Mouse (Mus musculus): Measurements from ENCODE around the gene Chsy1.

Gene Chsy1

DNA sequence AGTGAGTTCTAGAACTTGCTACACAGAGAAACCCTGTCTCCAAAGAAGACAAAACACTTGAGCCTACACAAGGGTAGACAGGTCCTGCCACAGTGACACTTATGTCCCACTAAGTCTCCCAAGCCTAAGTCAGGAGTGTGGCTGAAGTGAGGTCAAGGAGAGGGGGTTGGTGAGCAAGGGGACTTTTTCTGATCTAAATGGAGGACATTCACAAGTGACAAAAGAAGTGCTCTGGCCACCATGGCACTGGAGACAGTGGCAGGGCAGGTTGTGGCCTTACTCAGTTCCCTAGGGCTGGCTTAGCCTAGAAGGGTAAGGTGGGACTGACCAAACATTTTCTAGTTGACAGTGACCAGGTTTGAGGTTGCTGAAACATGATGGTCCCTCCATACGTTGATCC, 106.6 kb downstream of the Chsy1 start:
- DNase-seq (ENCODE audit: low spot score), result no peak

DNA sequence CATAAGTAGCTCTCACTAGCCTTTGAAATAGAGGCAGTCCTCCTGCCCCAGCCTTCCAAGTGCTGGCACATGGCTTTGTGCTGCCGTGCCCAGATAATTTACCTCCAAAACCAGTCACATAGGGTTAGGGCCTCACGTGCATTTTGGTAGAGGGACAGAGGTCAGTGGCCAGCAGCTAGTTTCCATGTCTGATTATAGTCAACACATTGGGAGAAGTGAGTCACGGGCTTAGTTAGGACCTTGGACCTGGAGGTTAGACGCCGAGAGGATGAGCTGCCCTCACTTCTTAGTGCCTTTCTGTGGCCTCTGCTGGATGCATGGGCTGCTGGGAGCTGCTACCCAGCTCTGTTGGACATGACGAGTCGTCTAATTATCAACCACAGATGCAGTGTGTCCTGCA, 107.7 kb downstream of the Chsy1 start:
- DNase-seq (ENCODE audit: low spot score), result no peak

DNA sequence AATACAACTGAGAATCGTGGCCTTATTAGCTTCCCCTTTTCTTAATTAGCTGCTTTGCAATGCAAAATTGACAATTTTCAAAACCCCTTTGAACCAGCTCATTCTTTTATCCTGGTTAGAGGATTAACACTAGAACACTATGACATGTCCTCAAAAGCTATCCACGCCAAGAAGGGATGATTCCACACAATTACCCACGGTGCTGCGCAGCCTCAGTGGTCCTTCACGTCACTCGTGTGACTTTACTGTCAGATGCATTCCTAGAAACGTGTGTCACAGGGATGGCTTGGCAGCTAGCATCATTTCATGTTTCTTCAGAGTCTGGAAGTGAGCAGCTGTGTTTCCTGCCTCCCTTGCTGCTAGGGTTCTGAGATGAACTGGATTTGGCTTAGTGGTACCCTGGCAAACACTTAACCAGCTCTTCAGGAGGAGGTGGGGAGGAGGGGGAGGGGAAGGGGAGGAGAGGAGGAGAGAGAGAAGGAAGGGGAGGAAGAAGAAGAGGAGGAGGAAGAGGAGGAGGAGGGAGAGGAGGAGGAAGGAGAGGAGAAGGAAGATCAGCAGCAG, 108.3 kb downstream of the Chsy1 start:
- no peak for DNase-seq (ENCODE audit: low spot score)

DNA sequence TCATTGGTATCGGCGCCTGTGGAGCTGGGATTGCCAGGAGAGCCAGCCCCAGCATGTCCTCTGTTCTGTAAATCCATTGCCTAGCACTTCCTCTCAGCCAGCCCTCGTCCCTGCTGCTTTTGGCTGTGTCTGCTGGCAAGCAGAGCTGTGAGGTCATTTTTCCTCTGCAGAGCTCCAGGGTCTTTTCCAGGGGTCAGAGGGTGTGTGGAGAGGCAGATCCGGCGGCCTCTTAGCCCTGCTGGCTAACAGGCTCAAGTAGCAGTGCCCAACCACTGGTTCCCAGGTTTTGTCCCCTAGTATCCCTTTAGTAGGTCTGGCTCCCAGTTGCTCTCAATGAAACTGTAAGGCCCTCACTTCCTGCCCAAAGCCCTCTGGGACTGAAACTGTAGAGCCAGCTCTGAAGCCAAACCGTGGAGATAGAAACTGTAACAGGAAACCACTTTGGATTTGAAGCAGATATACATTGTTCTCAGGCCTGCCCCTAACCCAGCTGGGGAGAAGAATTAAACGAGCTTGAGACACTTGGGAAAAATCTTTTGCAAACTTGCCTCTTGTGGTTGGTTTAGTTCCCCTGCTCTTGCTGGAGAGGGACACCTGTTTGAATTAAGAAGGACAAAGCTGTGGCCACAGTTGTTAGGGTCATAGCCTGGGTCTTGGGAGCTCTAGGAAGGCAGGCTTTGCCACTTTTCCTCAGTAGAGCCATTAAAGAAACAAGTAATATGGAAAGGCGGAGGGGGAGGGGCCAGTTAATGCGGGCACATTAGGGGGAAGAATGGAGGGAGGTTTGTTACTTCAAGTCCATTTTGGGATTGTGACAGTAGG, 109.1 kb downstream of the Chsy1 start:
- DNase-seq (ENCODE audit: low spot score), result no peak

DNA sequence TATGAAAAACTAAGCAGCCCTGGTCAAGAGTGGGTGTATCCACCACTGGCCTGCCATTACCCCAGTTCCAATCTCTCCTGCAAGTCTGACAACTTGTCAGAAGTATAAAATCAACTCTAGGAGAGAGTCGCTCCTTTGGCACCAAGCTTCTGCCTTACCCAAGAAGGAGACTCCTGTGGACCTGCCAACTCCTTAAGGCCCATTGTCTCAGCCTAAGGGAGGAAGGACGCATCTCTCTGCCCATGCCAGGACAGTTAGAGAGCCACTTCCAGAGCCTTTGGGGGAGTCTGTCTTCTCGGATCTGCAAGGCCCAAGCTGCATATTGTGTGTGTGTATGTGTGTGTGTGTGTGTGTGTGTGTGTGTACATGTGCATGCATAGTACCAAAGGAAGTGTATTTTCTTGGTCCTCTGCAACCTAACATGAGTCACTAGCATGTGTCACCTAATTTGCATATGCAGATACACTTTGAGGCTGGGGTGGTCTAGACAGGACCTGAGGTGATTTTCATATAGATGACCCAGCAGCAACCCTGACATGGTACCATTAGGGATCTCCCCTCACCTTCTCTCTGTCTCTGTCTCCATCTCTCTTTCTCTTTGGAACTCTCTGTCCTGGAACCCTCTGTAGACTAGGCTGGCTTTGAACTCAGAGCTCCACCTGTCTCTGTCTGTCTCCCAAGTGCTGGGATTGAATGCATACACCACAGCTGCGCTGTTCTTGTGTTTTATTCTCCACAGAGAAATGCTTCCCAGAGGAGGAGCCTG, 109.9 kb downstream of the Chsy1 start:
- DNase-seq (ENCODE audit: low spot score), result no peak

DNA sequence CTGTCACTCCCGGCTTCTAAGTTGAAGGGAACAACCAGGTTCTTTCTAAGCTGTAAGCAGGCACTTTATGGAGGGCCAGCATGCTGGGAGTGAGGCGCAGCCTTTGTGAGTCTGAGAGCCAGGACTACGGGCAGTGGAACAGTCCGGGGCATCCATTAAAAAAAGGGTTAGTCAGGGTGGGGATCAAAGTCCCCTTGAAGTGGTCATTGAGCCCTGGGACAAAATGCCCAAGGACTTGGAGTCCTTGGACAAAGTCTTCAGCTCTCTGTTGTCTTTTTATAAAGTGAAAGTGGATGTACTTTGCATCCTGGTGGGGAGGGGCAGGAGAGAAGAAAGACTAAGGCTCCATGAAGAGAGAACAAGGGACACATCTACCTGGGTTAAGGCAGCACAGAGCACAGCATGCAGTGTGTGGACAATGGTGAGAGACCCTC, 110.5 kb downstream of the Chsy1 start:
- no peak for DNase-seq (ENCODE audit: low spot score)

DNA sequence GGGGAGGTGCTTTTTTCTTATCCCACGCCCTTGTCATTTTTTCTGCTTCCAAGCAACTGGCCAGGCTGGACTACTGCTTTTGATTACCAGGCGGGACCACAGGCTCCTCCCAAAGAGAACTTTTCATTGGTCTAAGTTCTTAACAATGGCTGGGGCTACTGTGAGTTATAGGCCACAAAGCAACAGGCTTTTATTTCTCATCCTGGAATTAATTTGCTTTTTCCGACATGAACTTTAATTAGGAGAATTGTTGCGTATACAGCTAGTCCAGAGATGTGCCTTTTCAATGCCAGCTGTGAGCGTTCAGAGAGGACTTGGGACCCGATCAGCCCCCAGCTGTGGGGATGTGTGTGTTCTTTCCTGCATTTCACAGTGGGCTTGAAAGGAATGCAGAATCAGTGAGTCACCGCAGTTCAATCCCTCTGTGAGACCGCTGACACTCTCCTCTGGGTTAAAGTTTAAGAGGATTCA, 113.3 kb downstream of the Chsy1 start:
- DNase-seq (ENCODE audit: low spot score), result no peak

Data from c-Kit-positive CD71-positive TER-119-positive erythroid progenitor cells, embryonic 14.5 days (primary cell).